Mouse (Mus musculus): ENCODE results near the gene Slc7a5. TPM values are rescaled to one million over a fixed set of nuclear protein-coding genes. Genes with fewer than 3 reads are reported as not detected.

Slc7a5 gene
- polyA plus RNA-seq, 1 experiment from 2014 or later, result 15.1 TPM

DNA sequence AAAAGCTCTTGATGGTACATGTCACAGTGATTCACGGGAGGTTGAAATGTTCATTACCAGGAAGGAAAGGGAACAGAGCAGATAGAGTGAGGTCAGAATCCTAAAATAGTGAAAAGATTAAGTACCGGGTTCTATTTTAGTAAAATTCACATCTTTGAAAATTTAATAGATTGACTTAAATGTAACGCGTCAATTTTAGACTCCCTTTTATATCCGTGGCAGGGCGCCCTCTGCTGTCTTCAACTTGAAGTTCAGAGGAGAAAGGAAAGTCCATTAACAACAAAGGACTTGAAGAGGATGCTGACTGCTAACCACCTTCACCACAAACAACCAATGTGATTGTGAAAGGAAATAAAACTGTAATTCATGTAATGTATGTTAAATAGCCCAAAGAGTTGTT lies 75.0 kb downstream of the Slc7a5 start:
- ATAC-seq (ENCODE audit: low FRiP score, low TSS enrichment), result no peak
- H3K9ac ChIP-seq (replicated peaks; ENCODE audit: low read length), result no peak overlapping the region
- 19% methylated on average over 6 of the region's 6 CpGs for WGBS

GRCm38 (mm10) chr8:121832061-121832460 lies 75.4 kb downstream of the Slc7a5 start:
- H3K4me2 ChIP-seq (replicated peaks; ENCODE audit: low read depth, low read length), result no peak overlapping the region
- H3K4me3 ChIP-seq (ENCODE audit: low read length), result no peak overlapping the region
- no peak overlapping the region for H3K9ac ChIP-seq (replicated peaks; ENCODE audit: low read length)
- H3K27me3 ChIP-seq (ENCODE audit: insufficient read depth, low read length), result no peaks in the 10 kb centered on the region
- no peak overlapping the region for H3K27ac ChIP-seq (ENCODE audit: low read length)
- H3K36me3 ChIP-seq (ENCODE audit: insufficient read depth, low read length), result no peaks in the 10 kb centered on the region
- ATAC-seq (ENCODE audit: low FRiP score, low TSS enrichment), result no peak
- peaks cover 12% of the 10 kb centered on the region for H3K4me1 ChIP-seq (ENCODE audit: insufficient read depth, low read length)
- H3K9me3 ChIP-seq (ENCODE audit: low read length), result no peaks in the 10 kb centered on the region
- 88% methylated on average over 2 of the region's 2 CpGs for WGBS

More for the DNA sequence above, 75.0 kb downstream of the Slc7a5 start:
- Histone ChIP-seq H3K36me3 (ENCODE audit: insufficient read depth, low read length) (no peaks in the 10 kb centered on the region), H3K27me3 (ENCODE audit: insufficient read depth, low read length) (no peaks in the 10 kb centered on the region), H3K9me3 (ENCODE audit: low read length) (no peaks in the 10 kb centered on the region), H3K4me3 (ENCODE audit: low read length) (no peak overlapping the region), H3K4me2 (replicated peaks; ENCODE audit: low read depth, low read length) (0 out of 2 replicates have a peak overlapping the region, but pooled peaks have one; percentile 4), H3K4me1 (ENCODE audit: insufficient read depth, low read length) (peaks cover 12% of the 10 kb centered on the region), H3K27ac (ENCODE audit: low read length) (no peak overlapping the region)

Other genes starting within 250 kb of the Slc7a5 start
- 0.65 and 1.3 TPM in 2 replicates for gene Jph3, start 178.1 kb downstream of the Slc7a5 start, polyA plus RNA-seq (2015; fragmentation: Nextera tagmentation; extraction: Ambion mirVana)
- gene Klhdc4, start 78.1 kb downstream of the Slc7a5 start, polyA plus RNA-seq (2015; fragmentation: Nextera tagmentation; extraction: Ambion mirVana), result 48.4 and 50.1 TPM in 2 replicates
- gene Car5a, start 37.2 kb upstream of the Slc7a5 start, polyA plus RNA-seq (2015; fragmentation: Nextera tagmentation; extraction: Ambion mirVana), result not detected in 2 replicates
- 50.7 TPM in 2 replicates for gene Banp, start 42.1 kb upstream of the Slc7a5 start, polyA plus RNA-seq (2015; fragmentation: Nextera tagmentation; extraction: Ambion mirVana)